Mouse (Mus musculus) granulocyte monocyte progenitor cell, adult 5-6 weeks (primary cell): ENCODE measurements around the gene Mapk6. TPM values are rescaled to one million over a fixed set of nuclear protein-coding genes. Genes with fewer than 3 reads are reported as not detected.
A peak's percentile ranks its signal among the peaks of the same experiment; 100 is the strongest.

Experiments used
- ATAC-seq: replicated peaks from 2 replicates; pipeline ENCODE4 v1.8.0; 2016; ENCODE audit warnings: mild to moderate bottlenecking, moderate TSS enrichment, inconsistent platforms; ENCODE audit not compliant: poor library complexity, severe bottlenecking
- total RNA-seq, 2 experiments: library from RNA; stranded (forward) in 1 of 2; stranded (reverse) in 1 of 2; fragments of 200-712, 200-1000 nt in 1 of 2; fragments of >200 nt in 1 of 2; fragmentation: Nextera tagmentation in 1 of 2; gene quantifications; 2 replicates each; pipeline ENCODE4 v1.2.3; 2014 to 2017

Gene Mapk6
- total RNA-seq, 2 experiments from 2014 or later = 47.8 to 71.6 TPM

DNA sequence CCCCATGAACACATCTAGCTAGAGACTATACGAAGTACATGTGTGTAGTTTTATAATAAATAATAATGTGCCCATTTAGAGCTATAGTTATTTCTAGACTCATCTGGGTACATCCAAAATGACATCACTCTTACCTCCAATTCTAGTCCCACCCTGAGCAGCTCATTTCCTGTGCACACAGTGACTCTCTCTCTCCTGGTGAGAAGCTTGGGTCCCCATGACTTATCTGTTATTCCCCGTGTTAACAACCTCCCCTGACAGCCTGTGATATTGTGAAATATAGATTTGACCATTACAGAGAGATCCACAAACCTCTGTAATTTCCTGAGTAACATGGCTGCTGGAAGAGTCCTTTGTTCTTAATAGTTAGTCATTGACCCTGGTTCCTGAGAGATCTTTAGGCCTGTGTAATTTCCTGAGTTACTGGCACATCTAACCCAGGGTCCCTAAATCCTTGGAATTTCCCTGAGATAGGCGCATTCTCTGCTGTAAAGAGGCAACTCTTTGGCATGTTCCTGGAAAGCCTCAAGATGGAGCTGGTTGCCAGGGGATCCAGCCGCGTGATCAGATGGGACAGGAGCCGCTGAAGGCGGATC is 16.1 kb upstream of the Mapk6 start:
- ATAC-seq = peak; percentile 78

DNA sequence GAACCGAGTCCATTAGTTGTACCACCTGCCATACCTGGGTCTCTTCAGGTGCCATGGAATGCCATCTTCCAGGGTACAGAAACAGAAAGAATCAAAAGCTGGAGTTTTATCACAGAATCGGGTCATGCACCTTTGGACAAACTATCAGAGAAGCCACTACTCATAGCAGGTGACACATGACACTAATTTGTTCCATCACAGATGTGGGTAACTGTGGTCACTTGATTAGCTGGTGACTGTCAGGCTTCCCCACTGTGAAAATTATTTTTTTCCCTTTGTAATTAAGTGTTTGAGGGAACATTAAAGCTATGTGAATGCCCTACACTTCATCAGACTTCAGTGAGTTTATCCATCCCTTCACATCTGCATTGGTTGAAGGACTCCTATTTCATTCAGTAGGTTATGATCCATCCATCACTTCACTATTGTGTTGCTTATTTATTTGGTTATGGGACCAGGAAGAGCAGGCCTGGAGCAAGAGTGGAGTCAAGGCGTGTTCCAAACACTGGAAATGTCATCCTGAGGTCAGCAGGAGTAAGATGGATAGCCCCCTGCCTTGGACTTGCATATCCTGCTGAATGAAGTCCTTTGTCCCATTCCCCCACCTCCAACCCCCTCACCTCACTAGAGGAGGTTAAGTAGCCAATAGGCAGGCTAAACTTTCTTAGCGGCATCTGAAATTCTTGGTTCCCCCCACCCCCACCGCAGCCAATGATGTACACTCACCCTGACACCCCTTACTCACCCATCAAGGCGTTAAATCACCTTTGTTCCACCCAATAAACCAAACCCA is 14.7 kb upstream of the Mapk6 start:
- ATAC-seq = no peak

DNA sequence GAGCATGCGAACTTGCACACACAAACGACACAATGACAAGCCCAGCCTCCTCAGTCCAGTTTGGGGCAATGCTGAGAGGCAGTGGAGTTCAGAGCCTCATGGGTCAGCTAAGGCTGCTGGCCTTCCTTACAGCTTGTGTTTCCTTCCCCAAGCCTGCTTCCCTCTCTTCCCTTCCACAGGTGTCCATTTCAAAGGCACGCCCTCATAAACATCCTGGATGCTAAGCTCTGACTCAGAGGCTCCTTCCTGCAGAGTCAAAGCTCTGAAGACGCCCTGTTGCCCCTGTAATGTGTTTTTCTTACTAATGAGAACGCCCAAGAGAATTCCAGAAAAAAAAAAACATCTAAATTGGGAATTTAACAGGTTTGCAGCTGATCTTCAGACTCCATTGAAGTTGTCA is 13.9 kb upstream of the Mapk6 start:
- no peak for ATAC-seq

DNA sequence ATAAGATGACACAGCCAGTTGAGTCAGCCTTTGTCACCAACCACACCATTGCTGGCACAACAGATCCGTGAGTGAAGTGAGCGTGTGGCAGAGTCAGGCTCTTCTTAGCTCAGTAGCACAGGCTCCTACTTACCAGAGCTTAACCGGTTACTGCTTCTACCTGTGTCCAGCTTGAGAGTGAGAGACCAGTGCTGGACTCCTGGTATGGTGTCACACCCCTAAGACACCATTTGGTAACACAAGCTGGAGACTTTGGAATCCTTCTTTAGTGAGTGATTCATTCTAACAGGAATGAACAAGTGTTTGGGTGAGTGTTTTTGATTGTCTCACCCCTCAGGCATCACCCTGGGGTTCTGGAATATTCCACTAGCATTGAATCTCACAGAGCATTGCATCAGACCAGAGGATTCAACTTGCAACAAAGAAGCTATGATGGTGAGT is 12.5 kb upstream of the Mapk6 start:
- ATAC-seq = no peak

DNA sequence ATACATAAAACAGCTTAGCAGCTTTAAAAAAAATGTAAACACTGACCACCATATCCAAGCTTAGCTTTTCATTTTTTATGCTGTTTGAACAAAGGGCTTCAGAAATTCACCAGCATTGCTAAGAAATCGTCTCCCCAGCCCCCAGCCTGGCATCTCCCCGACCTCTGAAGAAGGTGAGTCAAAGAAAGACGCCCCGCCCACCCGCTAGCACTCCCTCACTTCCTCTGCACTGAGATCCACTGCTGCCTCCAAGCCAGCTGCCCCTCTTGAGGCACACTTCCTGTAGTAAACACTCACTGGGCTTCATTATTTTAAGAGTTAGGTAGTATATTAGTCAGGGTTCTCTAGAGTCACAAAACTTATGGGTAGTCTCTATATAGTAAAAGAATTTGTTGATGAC is 4.4 kb upstream of the Mapk6 start:
- ATAC-seq = peak; percentile 38

DNA sequence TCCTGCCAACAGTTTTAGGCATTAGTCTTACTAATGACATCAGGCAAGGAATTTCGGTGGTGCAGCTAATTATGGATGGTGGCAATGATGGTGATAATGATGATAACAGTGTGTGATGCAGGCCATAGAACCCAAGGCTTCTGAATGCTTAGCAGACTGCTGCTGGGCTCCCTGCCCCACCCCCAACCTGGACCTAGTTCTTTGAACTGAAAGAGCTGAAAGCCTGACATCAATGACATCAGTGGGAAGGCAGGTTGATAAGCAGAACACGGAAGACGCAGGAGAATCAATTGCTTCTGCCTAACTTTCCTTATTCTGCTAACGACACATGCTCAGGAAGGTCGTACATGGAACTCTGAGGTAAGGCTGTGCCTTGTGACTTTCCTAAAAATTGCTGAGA is 3.4 kb upstream of the Mapk6 start:
- ATAC-seq = no peak

DNA sequence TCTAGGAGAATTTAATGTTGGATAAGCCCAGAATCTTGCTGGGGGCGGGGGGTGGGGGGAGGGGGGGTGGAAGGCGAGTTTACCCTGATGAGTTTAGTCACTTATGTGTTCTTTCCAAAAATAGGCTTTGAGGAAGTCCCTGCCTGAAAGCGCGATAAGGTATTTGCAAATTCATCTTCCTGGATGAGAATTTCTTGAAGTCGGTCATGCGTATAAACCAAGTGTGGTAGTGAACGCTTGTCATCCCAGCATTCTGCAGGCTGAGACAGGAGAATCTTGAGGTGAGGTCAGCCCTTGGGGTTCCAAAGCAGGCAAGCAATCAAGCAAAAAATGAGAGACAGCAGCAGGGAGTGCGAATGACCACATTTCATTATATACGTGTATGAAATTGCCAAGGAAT is 1.8 kb upstream of the Mapk6 start:
- ATAC-seq = no peak

DNA sequence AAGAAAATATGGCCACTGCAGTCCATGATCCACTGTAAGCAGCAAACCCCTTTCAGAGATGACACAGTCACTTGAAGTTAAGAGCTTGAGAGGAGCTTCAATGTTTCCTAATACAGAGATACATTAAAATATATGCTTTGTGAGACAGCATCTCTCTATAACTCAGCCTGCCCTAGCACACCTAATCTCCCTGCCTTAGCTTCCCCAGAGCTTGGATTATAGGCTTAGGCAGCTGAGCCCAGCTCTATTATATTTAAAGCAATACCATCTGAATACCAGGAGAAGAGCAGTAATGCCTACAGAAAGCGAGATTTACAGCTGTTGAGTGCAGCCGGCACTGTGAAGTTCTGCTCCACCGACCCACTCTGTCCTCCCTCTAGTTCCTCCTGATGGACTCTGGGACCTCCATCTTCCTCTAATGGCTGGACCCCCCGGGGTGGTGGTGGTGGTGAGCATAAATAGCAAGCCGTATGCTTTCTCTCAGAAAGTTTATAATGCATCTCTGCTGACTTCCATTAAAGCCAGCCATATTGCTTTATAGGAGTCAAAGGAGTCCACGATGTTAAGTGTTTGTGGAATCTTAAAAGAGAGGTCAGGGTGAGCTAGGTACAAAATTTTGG is 1.2 kb upstream of the Mapk6 start:
- no peak for ATAC-seq

DNA sequence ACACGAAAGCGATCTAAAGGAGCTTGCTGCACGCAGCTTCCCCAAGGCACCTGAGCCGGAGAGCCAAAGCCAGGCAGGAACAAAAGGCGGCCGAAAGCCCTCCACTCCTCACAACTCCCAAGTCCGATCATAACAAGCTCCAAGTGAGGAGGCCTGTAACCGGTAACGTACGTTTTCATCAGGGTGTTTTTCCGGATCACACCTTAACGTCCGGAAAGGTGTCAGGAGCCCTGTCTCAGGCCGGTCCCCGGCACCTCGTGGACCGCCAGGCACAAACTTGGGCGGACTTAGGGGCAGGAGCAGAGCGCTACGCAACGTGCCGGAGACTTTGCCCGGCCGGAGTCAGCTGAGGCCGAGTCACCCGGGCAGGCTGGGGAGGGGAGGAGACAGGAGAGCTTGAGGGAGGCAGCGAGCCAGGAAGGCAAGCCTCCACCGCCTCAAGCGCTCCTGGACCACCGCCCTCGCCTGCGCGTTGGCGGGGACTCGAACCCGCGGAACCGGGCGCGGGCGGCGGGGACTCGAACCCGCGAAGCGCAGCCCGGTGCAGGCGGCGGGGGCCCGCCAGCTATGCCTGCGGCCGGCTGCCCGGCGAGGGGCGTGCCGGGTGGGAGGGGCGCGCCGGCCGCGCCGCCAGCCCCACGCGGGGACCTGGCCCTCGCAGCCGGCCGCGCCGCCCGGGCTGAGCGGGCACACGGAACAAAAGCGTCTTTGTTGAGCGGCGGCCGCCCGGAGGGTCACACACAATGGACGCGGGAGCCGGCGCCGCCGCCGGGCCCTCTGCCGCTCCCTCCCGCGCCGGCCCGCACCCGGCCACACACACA is 564 bp downstream of the Mapk6 start:
- ATAC-seq = peak; percentile 25

DNA sequence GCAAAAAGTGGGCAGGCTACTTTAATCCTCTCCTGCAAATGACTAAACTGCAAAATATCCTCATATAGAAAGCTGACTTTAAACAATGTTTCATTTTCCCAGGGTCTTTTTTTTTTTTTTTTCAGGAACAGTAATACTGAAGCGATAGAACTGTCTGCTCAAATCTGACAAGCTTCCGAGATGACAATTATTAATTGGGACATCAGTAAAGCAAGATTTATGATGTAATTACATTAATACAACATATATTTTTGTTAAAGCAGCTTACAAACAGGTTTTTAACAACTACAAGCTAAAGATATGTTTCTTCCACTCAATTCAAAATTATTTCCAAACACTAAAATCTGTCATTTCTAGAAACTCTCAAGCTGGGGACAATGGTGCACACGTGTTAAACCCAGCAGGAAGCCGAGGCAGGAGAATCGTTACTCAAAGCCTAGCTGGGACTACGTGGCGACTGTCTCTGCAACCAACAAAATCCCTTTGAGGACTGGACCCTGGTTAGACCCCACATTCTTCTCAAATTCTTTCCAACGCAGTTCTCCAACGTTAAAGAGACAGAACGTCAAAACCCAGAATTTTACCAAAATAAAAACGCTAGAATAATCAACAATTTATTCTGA is 1.5 kb downstream of the Mapk6 start:
- no peak for ATAC-seq

DNA sequence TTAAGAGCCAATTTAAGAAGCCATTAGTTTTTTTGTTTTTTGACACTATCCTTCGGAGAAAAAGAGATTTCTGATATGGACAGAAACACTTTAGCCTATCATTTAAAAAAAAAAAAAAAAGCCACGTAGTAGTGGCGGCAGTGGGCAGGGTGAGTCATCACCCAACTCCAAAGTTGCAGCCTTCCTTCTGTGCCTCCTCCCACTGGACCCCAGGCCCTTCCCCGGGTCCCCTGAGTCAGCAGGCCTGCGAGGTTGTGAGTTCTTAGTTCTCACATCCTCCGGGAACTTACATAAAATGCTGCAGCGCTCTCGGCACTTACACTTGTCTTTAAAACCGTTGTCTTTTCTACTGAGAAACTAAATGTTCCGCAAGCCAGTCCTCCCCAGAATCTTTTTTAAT is 2.0 kb downstream of the Mapk6 start:
- peak; percentile 69 for ATAC-seq

DNA sequence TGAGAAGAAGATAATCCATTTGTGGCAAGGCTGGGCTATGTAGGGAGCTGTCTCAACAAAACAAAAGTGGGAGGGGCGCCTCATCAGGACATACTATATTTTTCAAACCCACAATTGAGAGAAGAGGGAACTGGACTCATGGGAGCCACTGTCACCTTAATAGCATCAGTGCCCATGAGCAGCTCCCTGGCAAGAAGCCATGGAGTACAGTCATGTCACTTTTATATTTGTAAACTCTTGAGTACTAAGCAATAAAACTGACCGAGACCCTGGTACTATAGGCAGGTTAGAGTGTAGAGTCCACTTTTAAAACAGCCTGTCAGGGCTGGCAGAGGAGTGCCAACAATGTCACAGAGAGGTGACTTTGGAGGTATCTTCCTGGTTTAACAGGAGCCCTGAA is 3.7 kb downstream of the Mapk6 start:
- no peak for ATAC-seq

DNA sequence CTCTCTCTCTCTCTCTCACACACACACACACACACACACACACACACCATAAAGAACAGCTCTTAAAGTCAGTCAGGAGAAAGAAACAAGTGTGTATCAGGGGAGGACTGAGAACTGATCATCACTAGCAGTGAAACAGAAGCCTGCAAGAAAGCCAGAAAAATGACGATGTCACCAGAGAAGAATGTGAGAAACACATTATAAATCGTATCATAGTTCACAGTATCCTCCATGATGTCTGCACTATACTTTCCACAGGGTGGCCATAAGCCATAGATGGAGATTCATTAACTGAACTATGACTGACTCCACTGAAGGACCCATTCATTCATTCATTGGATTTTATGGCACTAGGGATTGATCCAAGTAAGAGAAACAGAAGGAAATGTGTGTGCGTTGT is 6.3 kb downstream of the Mapk6 start:
- no peak for ATAC-seq

DNA sequence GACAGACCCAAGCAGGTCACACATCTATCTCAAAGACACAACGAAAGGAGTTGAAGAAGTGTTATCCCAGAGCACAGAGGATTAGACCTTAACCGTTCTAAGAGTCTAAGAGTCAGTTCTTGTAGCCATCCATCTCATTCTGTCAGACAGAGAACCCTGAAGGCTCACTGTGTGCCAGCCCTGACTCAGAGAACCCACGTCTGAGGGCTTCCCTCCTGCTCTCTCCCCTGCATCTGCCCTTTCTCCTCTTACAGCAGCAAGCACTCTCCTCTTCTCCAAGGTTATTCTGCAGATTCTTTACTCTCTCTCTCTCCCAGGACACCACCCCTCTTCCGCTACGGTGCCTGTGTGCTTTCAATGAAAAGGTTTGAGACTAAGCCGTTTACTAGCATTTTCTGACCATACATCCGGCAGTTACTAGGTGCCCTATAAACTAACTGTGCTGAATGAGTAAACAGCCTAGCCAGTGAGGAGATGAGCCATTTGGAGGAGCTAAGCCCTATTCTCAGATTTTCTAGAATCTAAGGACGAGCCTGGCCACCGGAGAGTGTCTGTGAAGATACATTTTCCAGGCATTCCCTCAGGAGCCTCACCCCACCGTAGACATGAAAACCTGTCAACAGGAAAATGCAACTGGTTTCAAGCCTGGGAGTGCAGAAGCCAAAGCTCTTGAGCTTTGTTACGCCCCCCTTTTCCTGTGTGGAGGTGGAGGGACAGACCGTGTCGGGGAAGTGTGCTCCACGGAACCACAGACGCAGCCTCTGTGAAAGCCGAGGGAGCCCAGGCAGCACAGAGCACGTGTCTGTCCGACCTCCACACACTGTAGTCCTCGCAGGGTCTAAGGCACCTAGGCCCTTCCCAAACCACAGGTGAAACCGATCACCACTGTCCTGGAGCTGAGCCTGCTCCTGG is 8.0 kb downstream of the Mapk6 start:
- peak; percentile 69 for ATAC-seq

DNA sequence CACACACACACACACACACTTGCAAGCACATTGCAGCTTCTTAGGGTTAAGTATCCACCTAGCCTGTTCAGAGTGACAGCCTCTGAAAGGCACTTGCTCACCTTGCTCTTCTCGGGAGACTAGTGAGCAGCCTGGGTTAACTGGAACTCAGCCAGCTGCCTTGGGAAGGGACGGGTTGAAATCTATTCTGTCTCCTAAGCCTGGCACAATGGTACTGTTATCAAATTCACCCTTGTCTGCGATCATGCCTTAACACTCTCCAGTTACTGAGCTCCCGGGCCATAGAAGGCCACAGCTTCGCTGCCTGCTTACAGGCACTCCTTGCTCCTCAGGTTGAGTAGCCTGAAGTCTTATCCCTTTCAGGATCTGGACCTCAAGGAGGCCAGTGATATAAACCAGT is 9.2 kb downstream of the Mapk6 start:
- no peak for ATAC-seq

DNA sequence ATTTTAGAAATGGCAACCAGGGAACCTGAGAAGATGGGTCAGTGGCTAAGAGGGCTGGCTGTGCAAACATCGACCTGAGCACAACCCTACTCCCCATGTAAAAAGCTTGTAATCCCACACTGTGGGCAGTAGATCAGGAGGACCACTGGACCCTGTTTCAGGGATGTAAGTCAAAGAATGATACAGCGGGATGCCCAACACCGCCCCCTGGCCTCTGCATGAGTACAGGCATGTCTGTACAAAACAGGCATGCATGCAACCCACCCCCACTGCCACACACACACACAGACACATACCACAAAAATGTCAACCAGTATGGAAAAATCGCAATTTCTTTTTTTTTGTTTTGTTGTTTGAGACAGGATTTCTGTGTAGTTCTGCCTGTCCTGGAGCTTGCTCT is 10.7 kb downstream of the Mapk6 start:
- ATAC-seq = peak; percentile 34; the same call in 1 of the 2 replicates

DNA sequence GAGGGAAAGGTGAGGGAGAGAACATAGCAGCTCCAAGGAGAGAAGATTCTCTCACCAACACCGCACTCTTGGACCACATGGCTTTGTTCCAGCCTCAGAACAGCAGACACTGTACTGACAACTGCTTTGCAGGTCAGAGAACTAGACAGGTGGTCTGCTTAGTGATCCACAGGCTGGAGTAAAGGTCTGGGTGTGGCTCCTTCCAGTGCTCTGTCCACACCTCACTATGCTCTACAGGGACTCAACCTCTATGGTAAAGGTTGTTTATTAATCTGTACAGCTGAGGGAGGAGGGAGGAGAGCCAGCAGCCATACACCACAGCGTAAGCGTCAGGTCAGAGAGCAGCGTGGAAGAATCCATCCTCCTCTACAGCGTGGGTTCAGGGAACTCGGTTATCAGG is 13.8 kb downstream of the Mapk6 start:
- no peak for ATAC-seq

DNA sequence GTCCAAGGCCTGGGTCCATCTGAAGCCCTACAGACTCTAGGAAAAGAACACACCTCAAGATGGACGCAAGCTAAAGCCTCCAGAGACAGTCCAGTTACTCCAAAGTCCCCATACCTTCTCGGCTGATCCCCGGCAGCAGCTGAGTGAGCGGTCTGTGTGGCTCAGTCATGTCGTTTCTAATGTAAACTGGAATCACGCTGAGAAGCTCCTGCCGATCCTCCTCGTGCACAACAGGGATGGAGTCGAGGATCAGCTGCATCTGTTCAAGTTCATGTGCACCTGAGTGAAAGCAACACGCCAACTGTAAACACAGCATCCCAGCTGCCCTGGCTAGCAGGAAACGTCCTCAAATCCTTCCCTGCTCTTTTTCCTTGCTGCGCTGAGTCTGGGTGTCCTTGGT is 16.6 kb downstream of the Mapk6 start:
- ATAC-seq = no peak

DNA sequence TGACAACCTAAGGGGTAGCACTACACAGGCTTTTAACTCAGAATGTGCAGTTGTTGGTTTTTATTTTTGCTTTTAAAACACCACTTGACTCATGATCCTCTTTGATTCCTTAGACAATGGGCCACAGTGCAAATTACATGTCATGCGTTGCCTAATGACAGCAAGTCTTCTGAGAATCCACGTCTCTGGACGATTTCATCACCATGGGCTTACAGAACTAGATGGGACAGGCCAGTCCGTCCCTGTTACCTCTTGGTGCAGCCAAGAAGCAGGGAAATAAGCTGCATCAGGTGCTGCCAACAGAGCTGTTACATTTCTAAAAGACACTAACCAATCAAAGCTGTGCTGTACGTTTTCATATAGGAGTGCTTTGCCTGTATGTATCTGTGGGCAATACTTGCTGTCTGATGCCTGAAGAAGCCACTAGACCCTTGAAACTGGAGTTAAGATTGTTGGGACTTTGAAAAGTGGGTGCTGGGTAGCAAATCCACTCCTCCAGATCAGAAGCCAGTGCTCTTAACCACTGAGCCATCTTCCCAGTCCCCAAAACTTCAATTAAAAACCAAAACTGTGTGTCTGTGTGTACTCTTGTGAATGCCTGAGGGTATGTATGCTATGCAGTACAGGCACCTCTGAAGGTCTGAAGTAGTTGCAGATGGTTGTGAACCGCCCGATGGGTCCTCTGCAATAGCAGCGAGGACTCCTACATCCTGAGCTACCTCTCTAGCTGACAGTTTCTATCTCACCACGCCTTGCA is 24.4 kb downstream of the Mapk6 start:
- no peak; the same call in 1 of the 2 replicates for ATAC-seq
